In the genomic region with DNA sequence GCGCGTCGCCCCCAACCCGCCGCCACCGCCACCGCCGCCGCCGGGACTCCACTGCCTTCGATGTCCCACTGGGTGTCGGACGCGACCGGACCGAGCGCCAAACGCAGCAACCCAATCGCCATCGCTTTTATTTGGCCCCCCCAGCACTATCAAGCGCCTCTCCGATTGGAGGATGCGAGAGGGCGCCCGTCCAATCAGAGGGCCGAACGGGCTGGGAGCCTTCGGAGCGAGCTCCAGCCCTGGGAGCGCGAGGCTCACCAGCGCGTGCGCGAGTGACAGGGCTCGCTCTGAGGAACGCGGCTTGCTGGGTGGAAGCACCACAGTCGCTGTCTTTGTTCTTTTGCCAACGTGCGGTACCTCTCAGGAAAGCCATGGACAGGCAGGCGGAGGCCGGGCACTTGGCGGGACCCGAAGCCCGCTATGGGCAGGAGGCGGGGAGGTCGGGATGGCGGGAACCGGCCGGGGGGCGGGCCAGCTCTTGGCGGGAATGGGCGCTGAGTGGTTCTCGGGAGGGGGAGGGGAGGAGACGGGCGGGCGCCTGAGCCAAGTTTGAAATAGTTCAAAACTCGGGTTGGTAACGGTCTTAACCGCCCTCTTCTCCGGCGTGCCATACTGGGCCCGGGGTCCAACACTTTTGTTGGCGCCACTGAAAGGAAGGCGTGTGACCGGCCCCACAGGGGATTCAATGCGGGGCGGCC, we compare ENCODE assay signal across 8 mouse cellular contexts. TPM values are rescaled to one million over a fixed set of nuclear protein-coding genes. Genes with fewer than 3 reads are reported as not detected.
DNase-seq lines count a peak whose midpoint lies in the region; ATAC-seq and TF ChIP-seq lines count a peak whose summit lies in the region.

A gene (minus strand): TSS at position 416 of the 698 bp plus-strand sequence.

- DNase-seq in ES-CJ7 (ENCODE audit: low read depth, low spot score) = peak; percentile 97
- DNase-seq in cerebellum, adult 11 months = peak; percentile 97
- peak; percentile 99 for DNase-seq in forebrain, embryonic 14.5 days (ENCODE audit: low spot score)
- peak; percentile 97 for DNase-seq in heart, postnatal 25 days (ENCODE audit: low spot score)
- DNase-seq in layer of hippocampus, adult 18-20 months (ENCODE audit: low spot score in 2 of 2) = peak; percentile 96 to 97
- peak; percentile 96 for DNase-seq in lung, adult 2 months
- DNase-seq in thymus, adult 18-20 months = peak; percentile 94 to 96

- peak; percentile 99 for ATAC-seq in forebrain, embryonic 14.5 days
- ATAC-seq in neutrophil, adult 5-6 weeks (ENCODE audit: extremely low read depth, insufficient number of reproducible peaks, low FRiP score, poor library complexity, severe bottlenecking) = peak; percentile 97

- TF ChIP-seq POLR2A in lung, adult 2 months (IDR thresholded peaks at IDR 0.05; ENCODE audit: borderline replicate concordance, extremely low read depth, low read depth, low read length) = 0 out of 2 replicates have a peak, but pooled peaks have one; percentile 70

- no peaks in the 10 kb centered on the region for H3K36me3 ChIP-seq in forebrain, embryonic 14.5 days (ENCODE audit: control insufficient read depth, insufficient read depth, low read length)

- H3K9ac ChIP-seq in forebrain, embryonic 14.5 days (ENCODE audit: low read length) = peak within 1 kb of the TSS; percentile 100

- peak within 1 kb of the TSS; percentile 99 for H3K4me3 ChIP-seq in forebrain, embryonic 14.5 days (ENCODE audit: low read depth, low read length)
- peak within 1 kb of the TSS; percentile 84 for H3K4me3 ChIP-seq in lung, adult 2 months (replicated peaks; ENCODE audit: extremely low read depth, low read depth, low read length)

- no peaks in the 10 kb centered on the region for H3K27me3 ChIP-seq in forebrain, embryonic 14.5 days (replicated peaks; ENCODE audit: control insufficient read depth, insufficient read depth, low read length)

- peaks cover 15% of the 10 kb centered on the region for H3K4me1 ChIP-seq in forebrain, embryonic 14.5 days (ENCODE audit: control insufficient read depth, insufficient read depth, low read length)
- no peaks in the 10 kb centered on the region for H3K4me1 ChIP-seq in lung, adult 2 months (ENCODE audit: control insufficient read depth, insufficient read depth, low read length)

- H3K27ac ChIP-seq in forebrain, embryonic 14.5 days (ENCODE audit: low read depth, low read length) = peak within 1 kb of the TSS; percentile 99

- H3K4me2 ChIP-seq in forebrain, embryonic 14.5 days (ENCODE audit: low read length) = peak within 1 kb of the TSS; percentile 67

- WGBS in forebrain, embryonic 14.5 days = under 1% methylated on average over 56 of the region's 69 CpGs
- under 1% methylated on average over 69 of the region's 69 CpGs for WGBS in lung, adult 2 months

- TF ChIP-seq CTCF in lung, adult 2 months (IDR thresholded peaks at IDR 0.05; ENCODE audit: insufficient read depth, low read length) = no peak

- no peaks in the 10 kb centered on the region for H3K9me3 ChIP-seq in forebrain, embryonic 14.5 days (replicated peaks; ENCODE audit: control insufficient read depth, low read length)

- intact Hi-C loops in heart, postnatal 25 days (cut with DNase I) = loop anchor here (2.0 kb wide), 1 partner anchor 140 kb away; no protein-coding TSS in a partner anchor

RNA-seq across cellular contexts. Expression of the gene that starts here (rescaled TPM):
- polyA plus RNA-seq in forebrain, embryonic 14.5 days (2014; fragmentation: Nextera tagmentation; extraction: Ambion mirVana) = 130 and 142 TPM in 2 replicates
- 10 to 100 TPM in 1 of 2 experiments, 1 to 10 TPM in 1; 9.9 to 12.3 TPM for total RNA-seq in heart, postnatal 25 days (2021)
- total RNA-seq in layer of hippocampus, adult 18-20 months (2021) = 10 to 100 TPM in 1 of 2 experiments, 1 to 10 TPM in 1; 9.8 to 13.7 TPM
- polyA plus RNA-seq in lung, adult 2 months (2012; rRNA removed) = 2.6 and 4.9 TPM in 2 replicates
- 37.0 and 40.3 TPM in 2 replicates for total RNA-seq in neutrophil, adult 5-6 weeks (2017)

Comparison
In these comparisons a context has a peak if more than half of its experiments do, and no peak if none do; other contexts are left out.
1. Peak in every context shown above with its lines: DNase-seq, ATAC-seq, H3K4me3 ChIP-seq and H3K27ac ChIP-seq.
2. RNA of the gene that starts here (polyA plus RNA-seq): 130 to 142 TPM in forebrain, embryonic 14.5 days; 2.6 to 4.9 TPM in lung, adult 2 months; every median in the first group is over 10 times any median in the second.